In the genomic region with DNA sequence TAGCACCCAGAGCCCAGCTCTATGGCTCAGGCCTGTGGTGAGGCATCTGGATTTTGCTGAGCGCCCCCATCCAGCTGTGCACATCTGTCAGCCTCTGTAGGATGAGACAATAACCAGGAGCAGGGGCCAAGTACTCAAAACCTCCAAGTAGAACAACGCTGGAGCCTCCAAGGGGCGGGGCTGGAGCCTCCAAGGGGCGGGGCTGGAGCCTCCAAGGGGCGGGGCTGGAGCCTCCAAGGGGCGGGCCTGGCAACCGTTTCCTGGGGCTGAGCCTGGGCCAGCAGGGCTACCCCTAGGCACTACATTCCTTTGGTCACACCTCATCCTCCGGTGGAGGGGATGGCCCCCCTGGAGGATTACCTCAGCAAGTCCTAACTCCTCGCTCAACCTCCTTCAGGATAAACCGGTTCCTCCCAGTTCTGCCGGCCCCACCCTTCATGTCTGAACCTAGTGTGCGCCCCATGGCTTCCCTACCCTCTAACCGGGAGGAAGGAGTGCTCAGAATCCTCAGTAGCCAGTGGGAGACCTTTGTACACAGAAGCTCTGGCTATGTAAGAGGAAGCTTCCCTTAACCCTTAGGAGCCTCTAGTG, we compare ENCODE assay signal across 8 mouse cellular contexts. TPM values are rescaled to one million over a fixed set of nuclear protein-coding genes. Genes with fewer than 3 reads are reported as not detected.
DNase-seq lines count a peak whose midpoint lies in the region; ATAC-seq and TF ChIP-seq lines count a peak whose summit lies in the region.

No protein-coding gene starts in this region.

- peaks cover 27% of the 10 kb centered on the region for H3K4me1 ChIP-seq in lung, embryonic 15.5 days
- peaks cover 10% of the 10 kb centered on the region for H3K4me1 ChIP-seq in testis, adult 2 months (ENCODE audit: control insufficient read depth, insufficient read depth, low read length)

- DNase-seq in adrenal gland, adult (ENCODE audit: inconsistent age in 2 of 2, low spot score in 1 of 2) = peak; percentile 50 to 80
- DNase-seq in adrenal gland, adult 8-10 months = no peak
- DNase-seq in c-Kit-negative CD71-positive TER-119-positive erythroid progenitor cells, embryonic 14.5 days (ENCODE audit: low read depth, low spot score) = peak; percentile 44
- peak; percentile 45 for DNase-seq in kidney, adult 11 months
- DNase-seq in cerebellum, adult 18-20 months = no peak

- no peaks in the 10 kb centered on the region for H3K9me3 ChIP-seq in lung, embryonic 15.5 days

- peak overlapping the region; percentile 65 for H3K27ac ChIP-seq in lung, embryonic 15.5 days
- H3K27ac ChIP-seq in testis, adult 2 months (ENCODE audit: control insufficient read depth, insufficient read depth, low read depth, low read length) = peak overlapping the region; percentile 88

- TF ChIP-seq CTCF in testis, adult 2 months (IDR thresholded peaks at IDR 0.05; ENCODE audit: control insufficient read depth, insufficient read depth, insufficient replicate concordance, low read depth, low read length) = no peak

- peak; percentile 39; the same call in 1 of the 2 replicates for TF ChIP-seq POLR2A in testis, adult 2 months (IDR thresholded peaks at IDR 0.05; ENCODE audit: control insufficient read depth, low read depth, low read length)

- H3K36me3 ChIP-seq in lung, embryonic 15.5 days = no peaks in the 10 kb centered on the region
- no peaks in the 10 kb centered on the region for H3K36me3 ChIP-seq in testis, adult 2 months (ENCODE audit: control insufficient read depth, insufficient read depth, low read length)

- H3K9ac ChIP-seq in lung, embryonic 15.5 days = no peak overlapping the region

- WGBS in lung, embryonic 15.5 days = 5% methylated on average over 13 of the region's 13 CpGs

- H3K27me3 ChIP-seq in lung, embryonic 15.5 days = no peaks in the 10 kb centered on the region
- no peaks in the 10 kb centered on the region for H3K27me3 ChIP-seq in testis, adult 2 months (ENCODE audit: control insufficient read depth, insufficient read depth, low read length)

- peak overlapping the region; percentile 30 for H3K4me2 ChIP-seq in lung, embryonic 15.5 days

- no peak overlapping the region for H3K4me3 ChIP-seq in lung, embryonic 15.5 days
- H3K4me3 ChIP-seq in testis, adult 2 months (ENCODE audit: control insufficient read depth, low read depth, low read length) = peak overlapping the region; percentile 85

- ATAC-seq in granulocyte monocyte progenitor cell, adult 5-6 weeks (replicated peaks; ENCODE audit: poor library complexity, severe bottlenecking) = peak; percentile 47
- peak; percentile 90 for ATAC-seq in lung, embryonic 15.5 days (ENCODE audit: borderline replicate concordance, extremely low read depth, low FRiP score, low TSS enrichment)

RNA-seq across cellular contexts. Expression of a gene that starts 30.0 kb away (rescaled TPM):
- total RNA-seq in adrenal gland, adult 8-10 months (2022) = 10 to 100 TPM; 15.3 to 41.3 (median 29.9) TPM
- total RNA-seq in granulocyte monocyte progenitor cell, adult 5-6 weeks (2014; fragmentation: Nextera tagmentation) = 9.5 and 11.6 TPM in 2 replicates
- total RNA-seq in granulocyte monocyte progenitor cell, adult 5-6 weeks (2017) = 4.8 and 5.1 TPM in 2 replicates
- 3.0 and 3.3 TPM in 2 replicates for polyA plus RNA-seq in lung, embryonic 15.5 days (2015; fragmentation: Nextera tagmentation; extraction: Ambion mirVana)
- 0.87 and 0.95 TPM in 2 replicates for polyA plus RNA-seq in testis, adult 2 months (2012; rRNA removed)

RNA-seq across cellular contexts. Expression of a gene that starts 33.7 kb away (rescaled TPM):
- 10 to 100 TPM; 46.7 to 49.4 (median 48.4) TPM for total RNA-seq in adrenal gland, adult 8-10 months (2022)
- 28.4 and 30.6 TPM in 2 replicates for total RNA-seq in granulocyte monocyte progenitor cell, adult 5-6 weeks (2014; fragmentation: Nextera tagmentation)
- 10.1 and 10.2 TPM in 2 replicates for total RNA-seq in granulocyte monocyte progenitor cell, adult 5-6 weeks (2017)
- polyA plus RNA-seq in lung, embryonic 15.5 days (2015; fragmentation: Nextera tagmentation; extraction: Ambion mirVana) = 21.8 and 24.9 TPM in 2 replicates
- polyA plus RNA-seq in testis, adult 2 months (2012; rRNA removed) = 1.7 and 1.9 TPM in 2 replicates

Comparison
In these comparisons a context has a peak if more than half of its experiments do, and no peak if none do; other contexts are left out.
1. DNase-seq: peak in adrenal gland, adult (2 of 2), c-Kit-negative CD71-positive TER-119-positive erythroid progenitor cells, embryonic 14.5 days (single experiment) and kidney, adult 11 months (single experiment); none in adrenal gland, adult 8-10 months (single experiment) and cerebellum, adult 18-20 months (0 of 2).